Mouse (Mus musculus) midbrain, embryonic 11.5 days (tissue): Measurements from ENCODE around the gene Smad5. TPM values are rescaled to one million over a fixed set of nuclear protein-coding genes. Genes with fewer than 3 reads are reported as not detected.
A peak's percentile ranks its signal among the peaks of the same experiment; 100 is the strongest.

Source experiments
- ATAC-seq: fragments of 200-750 bp; cut with Nextera tagmentation; 2 replicates; pipeline ENCODE4 v1.8.0; 2017; ENCODE audit warnings: moderate TSS enrichment, moderate library complexity; ENCODE audit not compliant: low FRiP score
- DNase-seq: peaks from one replicate; pipeline ENCODE4 v3.0.0; 2015; ENCODE audit warnings: low spot score; ENCODE audit errors: missing footprints
- H3K27ac ChIP-seq: fragments of 300-500 bp; sonication (generic); 2 replicates; pipeline ENCODE4 v1.5.1; 2014; ENCODE audit warnings: low read depth, low read length
- H3K27me3 ChIP-seq: fragments of 300-500 bp; sonication (generic); 2 replicates; pipeline ENCODE4 v1.6.1; 2014; ENCODE audit warnings: mild to moderate bottlenecking, low read length, moderate library complexity, mixed read lengths; ENCODE audit not compliant: control insufficient read depth, insufficient read depth
- H3K36me3 ChIP-seq: fragments of 300-500 bp; sonication (generic); 2 replicates; pipeline ENCODE4 v1.6.1; 2014; ENCODE audit warnings: mild to moderate bottlenecking, low read length, moderate library complexity, mixed read lengths; ENCODE audit not compliant: control insufficient read depth, insufficient read depth
- H3K4me1 ChIP-seq: fragments of 300-500 bp; sonication (generic); 2 replicates; pipeline ENCODE4 v1.6.1; 2014; ENCODE audit warnings: low read length; ENCODE audit not compliant: control insufficient read depth, insufficient read depth
- H3K4me2 ChIP-seq: fragments of 300-500 bp; sonication (generic); 2 replicates; pipeline ENCODE4 v1.6.1; 2014; ENCODE audit warnings: mild to moderate bottlenecking, moderate library complexity
- H3K4me3 ChIP-seq: fragments of 300-500 bp; sonication (generic); 2 replicates; pipeline ENCODE4 v1.5.1; 2014; ENCODE audit warnings: low read depth, low read length
- H3K9ac ChIP-seq: fragments of 300-500 bp; sonication (generic); 2 replicates; pipeline ENCODE4 v1.6.1; 2014; ENCODE audit warnings: low read length
- H3K9me3 ChIP-seq: fragments of 300-500 bp; sonication (generic); 2 replicates; pipeline ENCODE4 v1.6.1; 2016; ENCODE audit warnings: low read length; ENCODE audit not compliant: control insufficient read depth
- WGBS: fragments of 180-500 bp; shearing (Covaris S2); extraction: QIAGEN DNeasy Blood & Tissue Kit; methylation state at CpG from one replicate; pipeline ENCODE4 v1.1.7; 2014; 5-methylcytosine and 5-hydroxymethylcytosine counted together
- polyA plus RNA-seq: library from polyadenylated mRNA; unstranded; fragments of >200 nt; fragmentation: Nextera tagmentation; extraction: Ambion mirVana; gene quantifications from 2 replicates; pipeline ENCODE4 v1.2.1, GENCODE M21; 2014

The Smad5 gene
- polyA plus RNA-seq, 1 experiment from 2014 or later: 43.4 TPM

- ATAC-seq: no peak
- Histone ChIP-seq H3K9me3 (no peaks in the 10 kb centered on the region), H3K9ac (no peak overlapping the region), H3K4me2 (no peak overlapping the region), H3K27ac (no peak overlapping the region), H3K4me3 (no peak overlapping the region), H3K4me1 (peaks cover 6% of the 10 kb centered on the region; the same call in 1 of the 2 replicates), H3K27me3 (no peaks in the 10 kb centered on the region), H3K36me3 (peaks cover 19% of the 10 kb centered on the region)
- no peak for DNase-seq
- 85% methylated on average over 7 of the region's 7 CpGs for WGBS
These were observed 38.9 kb downstream of the Smad5 start for GRCm38 (mm10) chr13:56741691-56742090.

- Histone ChIP-seq H3K27ac (no peak overlapping the region), H3K9me3 (no peaks in the 10 kb centered on the region), H3K4me3 (no peak overlapping the region), H3K36me3 (peaks cover 15% of the 10 kb centered on the region), H3K4me1 (peaks cover 6% of the 10 kb centered on the region; the same call in 1 of the 2 replicates), H3K27me3 (no peaks in the 10 kb centered on the region), H3K9ac (no peak overlapping the region), H3K4me2 (no peak overlapping the region)
- DNase-seq (no peak), ATAC-seq (no peak)
- 62% methylated on average over 6 of the region's 6 CpGs for WGBS
These were observed 39.6 kb downstream of the Smad5 start for GRCm38 (mm10) chr13:56742325-56742901.

- no peaks in the 10 kb centered on the region for H3K9me3 ChIP-seq
- 82% methylated on average over 10 of the region's 10 CpGs for WGBS
- H3K4me2 ChIP-seq: no peak overlapping the region
- no peak for ATAC-seq
- H3K4me1 ChIP-seq: peaks cover 4% of the 10 kb centered on the region; the same call in 1 of the 2 replicates
- H3K9ac ChIP-seq: no peak overlapping the region
- DNase-seq: no peak
- H3K36me3 ChIP-seq: no peaks in the 10 kb centered on the region
- H3K27ac ChIP-seq: no peak overlapping the region
- H3K27me3 ChIP-seq: peaks cover 15% of the 10 kb centered on the region
- H3K4me3 ChIP-seq: no peak overlapping the region
These were observed 44.1 kb downstream of the Smad5 start for GRCm38 (mm10) chr13:56746739-56747532.

GRCm38 (mm10) chr13:56747554-56747953, 44.7 kb downstream of the Smad5 start:
- no peak for ATAC-seq
- 78% methylated on average over 8 of the region's 8 CpGs for WGBS
- H3K4me2 ChIP-seq: no peak overlapping the region

GRCm38 (mm10) chr13:56749377-56749776, 46.6 kb downstream of the Smad5 start:
- peaks cover 40% of the 10 kb centered on the region for H3K27me3 ChIP-seq
- H3K9me3 ChIP-seq: no peaks in the 10 kb centered on the region
- ATAC-seq: no peak
- no peak overlapping the region for H3K27ac ChIP-seq
- H3K4me1 ChIP-seq: peaks cover 14% of the 10 kb centered on the region
- WGBS: 89% methylated on average over 7 of the region's 7 CpGs
- H3K4me2 ChIP-seq: no peak overlapping the region
- H3K4me3 ChIP-seq: no peak overlapping the region
- no peak overlapping the region for H3K9ac ChIP-seq
- no peaks in the 10 kb centered on the region for H3K36me3 ChIP-seq
- no peak for DNase-seq

More at GRCm38 (mm10) chr13:56747554-56747953, 44.7 kb downstream of the Smad5 start:
- DNase-seq: no peak
- no peak overlapping the region for H3K27ac ChIP-seq
- peaks cover 22% of the 10 kb centered on the region for H3K27me3 ChIP-seq
- no peak overlapping the region for H3K4me3 ChIP-seq
- H3K36me3 ChIP-seq: no peaks in the 10 kb centered on the region
- H3K9ac ChIP-seq: no peak overlapping the region
- peaks cover 5% of the 10 kb centered on the region for H3K4me1 ChIP-seq
- H3K9me3 ChIP-seq: no peaks in the 10 kb centered on the region

- Histone ChIP-seq H3K4me1 (peaks cover 14% of the 10 kb centered on the region), H3K27ac (no peak overlapping the region), H3K27me3 (peaks cover 45% of the 10 kb centered on the region), H3K9ac (no peak overlapping the region), H3K9me3 (no peaks in the 10 kb centered on the region), H3K4me2 (no peak overlapping the region), H3K36me3 (no peaks in the 10 kb centered on the region), H3K4me3 (no peak overlapping the region)
- DNase-seq: no peak
- no peak for ATAC-seq
- WGBS: 11% methylated on average over 5 of the region's 5 CpGs
These were observed 49.0 kb downstream of the Smad5 start for GRCm38 (mm10) chr13:56751774-56752173.

- Histone ChIP-seq H3K4me3 (peak overlapping the region; percentile 44), H3K9ac (peak overlapping the region; percentile 48), H3K36me3 (no peaks in the 10 kb centered on the region), H3K27me3 (peaks cover 45% of the 10 kb centered on the region), H3K4me1 (peaks cover 14% of the 10 kb centered on the region), H3K9me3 (no peaks in the 10 kb centered on the region), H3K4me2 (peak overlapping the region; percentile 89), H3K27ac (no peak overlapping the region)
- ATAC-seq (peak; percentile 40; the same call in 1 of the 2 replicates), DNase-seq (peak; percentile 94)
- WGBS: under 1% methylated on average over 41 of the region's 41 CpGs
These were observed 49.8 kb downstream of the Smad5 start for GRCm38 (mm10) chr13:56752474-56753191.

- peaks cover 14% of the 10 kb centered on the region for H3K4me1 ChIP-seq
- H3K9me3 ChIP-seq: no peaks in the 10 kb centered on the region
- no peak within 1 kb of the TSS for H3K27ac ChIP-seq
- ATAC-seq: no peak
- H3K36me3 ChIP-seq: no peaks in the 10 kb centered on the region
- DNase-seq: peak; percentile 92
- peak within 1 kb of the TSS; percentile 48 for H3K9ac ChIP-seq
- H3K27me3 ChIP-seq: peaks cover 45% of the 10 kb centered on the region
- peak within 1 kb of the TSS; percentile 89 for H3K4me2 ChIP-seq
- H3K4me3 ChIP-seq: peak within 1 kb of the TSS; percentile 44
- WGBS: 1% methylated on average over 68 of the region's 71 CpGs
These were observed 50.6 kb downstream of the Smad5 start, which contains the start of gene Gm45623 for GRCm38 (mm10) chr13:56753192-56753951. Gm45623 (minus strand) TSS chr13:56753827.
